Mouse (Mus musculus): Measurements from ENCODE around the gene Nptn. TPM values are rescaled to one million over a fixed set of nuclear protein-coding genes. Genes with fewer than 3 reads are reported as not detected.

Nptn gene
- total and polyA plus RNA-seq, 3 experiments, result 118 to 162 (median 121) TPM

DNA sequence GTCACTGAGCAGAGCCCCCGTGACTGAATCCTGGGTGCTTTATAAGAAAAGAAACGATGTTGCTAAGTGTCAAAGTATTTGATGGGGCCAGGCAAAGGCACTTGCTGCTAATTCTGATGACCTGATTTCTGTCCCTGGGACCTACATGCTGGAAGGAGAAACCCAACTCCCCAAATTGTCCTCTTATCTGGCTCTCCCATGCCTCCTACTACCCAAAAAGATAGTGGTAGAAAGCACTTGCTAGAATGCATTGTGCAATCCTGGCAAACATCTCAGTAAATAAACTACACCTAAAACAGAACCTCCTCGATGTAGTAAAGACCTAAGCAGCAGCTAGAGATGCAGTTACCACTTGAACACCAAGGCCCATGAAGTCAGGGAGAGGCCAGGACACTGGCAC is 80.8 kb downstream of the Nptn start:
- TF ChIP-seq GATA2 (IDR thresholded peaks at IDR 0.05; ENCODE audit: borderline replicate concordance, low read depth, low read length), result no peak
- 0 out of 2 replicates have a peak, but pooled peaks have one; percentile 7 for TF ChIP-seq TAL1 (conservative IDR thresholded peaks at IDR 0.05; ENCODE audit: low read depth, low read length)
- H3K27me3 ChIP-seq (ENCODE audit: insufficient read depth, low read length), result no peaks in the 10 kb centered on the region
- no peak for ATAC-seq (ENCODE audit: extremely low read depth, insufficient number of reproducible peaks, low FRiP score, poor library complexity, severe bottlenecking)
- no peak for DNase-seq (ENCODE audit: low spot score)
- H3K9me3 ChIP-seq (replicated peaks), result no peaks in the 10 kb centered on the region
- H3K36me3 ChIP-seq (replicated peaks), result peaks cover 80% of the 10 kb centered on the region
- no peak overlapping the region for H3K4me3 ChIP-seq (ENCODE audit: low read depth, low read length)
- H3K4me1 ChIP-seq (ENCODE audit: insufficient read depth, low read depth, low read length), result peaks cover 48% of the 10 kb centered on the region

DNA sequence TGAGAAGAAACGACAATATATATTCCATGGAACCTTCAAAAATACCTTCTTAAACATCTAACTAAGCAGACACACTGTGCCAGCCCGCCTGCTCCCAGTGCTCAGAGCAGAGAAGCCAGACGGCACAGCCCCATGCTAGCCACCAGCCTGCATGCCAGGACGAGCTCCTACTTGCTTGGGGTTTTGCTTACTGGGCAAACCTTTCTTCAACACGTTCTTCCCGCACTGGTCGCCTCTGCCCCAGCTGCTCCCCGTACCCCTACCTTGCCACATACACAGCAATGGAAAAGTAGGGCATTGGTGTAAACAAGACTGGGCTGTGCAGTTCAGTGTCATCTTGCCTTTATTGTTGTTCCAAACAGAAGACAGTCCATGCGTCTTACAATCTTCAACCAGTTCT is 83.5 kb downstream of the Nptn start:
- no peaks in the 10 kb centered on the region for H3K27me3 ChIP-seq (ENCODE audit: insufficient read depth, low read length)
- no peak for TF ChIP-seq GATA2 (IDR thresholded peaks at IDR 0.05; ENCODE audit: borderline replicate concordance, low read depth, low read length)
- H3K36me3 ChIP-seq (replicated peaks), result peaks cover 70% of the 10 kb centered on the region
- H3K9me3 ChIP-seq (replicated peaks), result no peaks in the 10 kb centered on the region
- DNase-seq (ENCODE audit: low spot score), result no peak
- no peak overlapping the region for H3K4me3 ChIP-seq (ENCODE audit: low read depth, low read length)
- no peak for ATAC-seq (ENCODE audit: extremely low read depth, insufficient number of reproducible peaks, low FRiP score, poor library complexity, severe bottlenecking)
- H3K4me1 ChIP-seq (ENCODE audit: insufficient read depth, low read depth, low read length), result peaks cover 22% of the 10 kb centered on the region

DNA sequence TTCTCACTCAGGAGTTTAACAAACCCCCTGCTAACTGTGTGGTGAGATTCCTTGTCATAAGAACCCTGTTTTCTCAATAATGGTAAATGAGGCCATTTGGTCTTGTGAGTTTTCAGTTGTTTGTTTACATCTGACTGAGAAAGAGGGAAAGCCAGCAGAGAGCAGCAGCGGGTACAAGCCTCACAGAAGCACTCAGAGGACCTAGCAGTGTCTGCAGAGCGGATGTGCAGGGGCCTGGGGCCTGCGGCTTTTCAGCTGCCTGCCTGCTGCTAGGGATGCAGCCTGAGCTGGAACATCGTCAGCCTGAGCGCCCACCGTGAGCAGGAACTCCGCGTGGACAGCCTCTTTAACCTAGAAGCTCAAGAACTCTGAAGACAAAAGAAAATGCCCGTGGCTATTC is 84.2 kb downstream of the Nptn start:
- ATAC-seq (ENCODE audit: extremely low read depth, insufficient number of reproducible peaks, low FRiP score, poor library complexity, severe bottlenecking), result no peak
- Histone ChIP-seq H3K9me3 (replicated peaks) (no peaks in the 10 kb centered on the region), H3K4me3 (ENCODE audit: low read depth, low read length) (no peak overlapping the region), H3K36me3 (replicated peaks) (peaks cover 63% of the 10 kb centered on the region), H3K27me3 (ENCODE audit: insufficient read depth, low read length) (no peaks in the 10 kb centered on the region), H3K4me1 (ENCODE audit: insufficient read depth, low read depth, low read length) (peaks cover 16% of the 10 kb centered on the region)
- DNase-seq (ENCODE audit: low spot score), result no peak
- TF ChIP-seq POLR2AphosphoS5 (IDR thresholded peaks at IDR 0.05; ENCODE audit: insufficient replicate concordance, low read depth, low read length) (no peak), CTCF (IDR thresholded peaks at IDR 0.05; ENCODE audit: low read depth, low read length) (no peak), GATA2 (IDR thresholded peaks at IDR 0.05; ENCODE audit: borderline replicate concordance, low read depth, low read length) (no peak), GATA1 (IDR thresholded peaks at IDR 0.05; ENCODE audit: borderline replicate concordance, low read length) (no peak), TAL1 (conservative IDR thresholded peaks at IDR 0.05; ENCODE audit: low read depth, low read length) (no peak)

DNA sequence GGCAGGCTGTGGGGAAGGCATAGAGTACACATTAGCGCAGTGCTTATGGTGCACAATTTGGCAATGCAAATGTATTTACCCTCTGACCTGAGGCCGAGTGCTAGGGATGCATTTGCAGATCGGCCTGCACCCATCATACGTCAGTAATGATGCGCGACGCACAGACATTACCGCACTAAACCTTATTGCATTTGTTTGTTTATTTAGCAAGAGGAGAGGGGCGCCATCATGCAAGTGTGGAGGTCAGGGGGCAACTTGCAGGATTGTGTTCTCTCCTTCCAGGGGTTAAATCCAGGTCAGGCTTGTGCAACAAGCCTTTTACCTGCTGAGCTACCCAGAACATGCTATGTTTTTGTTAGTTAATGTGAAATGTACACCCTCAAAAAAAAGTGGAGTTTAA is 85.2 kb downstream of the Nptn start:
- Histone ChIP-seq H3K27me3 (ENCODE audit: insufficient read depth, low read length) (no peaks in the 10 kb centered on the region), H3K36me3 (replicated peaks) (peaks cover 53% of the 10 kb centered on the region), H3K4me3 (ENCODE audit: low read depth, low read length) (no peak overlapping the region), H3K4me1 (ENCODE audit: insufficient read depth, low read depth, low read length) (peaks cover 11% of the 10 kb centered on the region), H3K9me3 (replicated peaks) (no peaks in the 10 kb centered on the region)
- TF ChIP-seq GATA1 (IDR thresholded peaks at IDR 0.05; ENCODE audit: borderline replicate concordance, low read length) (no peak), TAL1 (conservative IDR thresholded peaks at IDR 0.05; ENCODE audit: low read depth, low read length) (no peak), POLR2AphosphoS5 (IDR thresholded peaks at IDR 0.05; ENCODE audit: insufficient replicate concordance, low read depth, low read length) (no peak)
- DNase-seq (ENCODE audit: low spot score), result no peak
- no peak for ATAC-seq (ENCODE audit: extremely low read depth, insufficient number of reproducible peaks, low FRiP score, poor library complexity, severe bottlenecking)

DNA sequence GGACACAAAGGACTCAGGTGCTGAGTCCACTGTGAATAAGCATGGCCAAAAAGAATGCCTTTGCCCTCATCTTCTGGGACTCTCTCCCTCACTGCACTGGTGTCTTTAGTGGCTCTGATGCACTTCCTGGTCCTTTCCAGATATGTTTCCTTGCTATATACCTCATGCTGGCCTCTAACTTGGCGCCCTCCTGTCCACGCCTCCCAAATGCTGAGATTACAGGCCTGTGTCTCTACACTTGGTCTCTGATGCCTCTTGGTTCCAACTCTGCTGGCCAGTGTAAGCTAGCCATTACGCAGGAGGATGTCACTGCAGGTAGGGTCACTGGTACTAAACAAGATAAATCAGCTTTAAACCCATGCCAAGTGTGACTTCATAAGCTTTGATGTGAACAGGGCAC is 86.1 kb downstream of the Nptn start:
- peaks cover 3% of the 10 kb centered on the region; the same call in 1 of the 2 replicates for H3K27me3 ChIP-seq (ENCODE audit: insufficient read depth, low read length)
- no peak for ATAC-seq (ENCODE audit: extremely low read depth, insufficient number of reproducible peaks, low FRiP score, poor library complexity, severe bottlenecking)
- no peak overlapping the region for H3K4me3 ChIP-seq (ENCODE audit: low read depth, low read length)
- peaks cover 6% of the 10 kb centered on the region for H3K4me1 ChIP-seq (ENCODE audit: insufficient read depth, low read depth, low read length)
- no peak for TF ChIP-seq POLR2AphosphoS5 (IDR thresholded peaks at IDR 0.05; ENCODE audit: insufficient replicate concordance, low read depth, low read length)
- TF ChIP-seq TAL1 (conservative IDR thresholded peaks at IDR 0.05; ENCODE audit: low read depth, low read length), result no peak
- no peak for TF ChIP-seq GATA2 (IDR thresholded peaks at IDR 0.05; ENCODE audit: borderline replicate concordance, low read depth, low read length)
- no peak for TF ChIP-seq CTCF (IDR thresholded peaks at IDR 0.05; ENCODE audit: low read depth, low read length)
- no peak for TF ChIP-seq GATA1 (IDR thresholded peaks at IDR 0.05; ENCODE audit: borderline replicate concordance, low read length)
- no peaks in the 10 kb centered on the region for H3K9me3 ChIP-seq (replicated peaks)
- peaks cover 44% of the 10 kb centered on the region for H3K36me3 ChIP-seq (replicated peaks)
- DNase-seq (ENCODE audit: low spot score), result no peak

DNA sequence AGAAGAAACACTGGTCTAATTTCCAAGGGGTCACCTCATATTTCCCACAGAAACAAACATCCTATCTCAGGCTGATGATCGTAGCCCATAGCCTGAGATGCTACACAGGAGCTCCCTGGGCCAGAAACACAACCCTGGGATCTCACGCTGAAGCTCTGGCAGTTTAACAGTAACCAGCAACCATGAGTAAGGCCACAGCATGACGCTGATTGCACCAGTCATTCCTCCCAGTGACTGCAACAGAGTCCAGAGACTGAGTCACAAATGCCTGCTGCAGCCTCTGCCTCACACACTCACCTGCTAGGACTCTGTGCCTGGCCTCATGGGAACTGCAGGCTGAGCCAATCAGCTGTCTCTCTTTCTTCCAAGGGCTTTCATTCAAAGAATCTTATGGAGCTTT is 87.0 kb downstream of the Nptn start:
- no peak for TF ChIP-seq GATA2 (IDR thresholded peaks at IDR 0.05; ENCODE audit: borderline replicate concordance, low read depth, low read length)
- TF ChIP-seq CTCF (IDR thresholded peaks at IDR 0.05; ENCODE audit: low read depth, low read length), result no peak
- TF ChIP-seq POLR2AphosphoS5 (IDR thresholded peaks at IDR 0.05; ENCODE audit: insufficient replicate concordance, low read depth, low read length), result no peak
- TF ChIP-seq GATA1 (IDR thresholded peaks at IDR 0.05; ENCODE audit: borderline replicate concordance, low read length), result no peak
- no peak for TF ChIP-seq TAL1 (conservative IDR thresholded peaks at IDR 0.05; ENCODE audit: low read depth, low read length)
- H3K36me3 ChIP-seq (replicated peaks), result peaks cover 38% of the 10 kb centered on the region
- peaks cover 6% of the 10 kb centered on the region; the same call in 1 of the 2 replicates for H3K27me3 ChIP-seq (ENCODE audit: insufficient read depth, low read length)
- H3K4me3 ChIP-seq (ENCODE audit: low read depth, low read length), result no peak overlapping the region
- no peaks in the 10 kb centered on the region for H3K9me3 ChIP-seq (replicated peaks)
- DNase-seq (ENCODE audit: low spot score) (no peak), ATAC-seq (ENCODE audit: extremely low read depth, insufficient number of reproducible peaks, low FRiP score, poor library complexity, severe bottlenecking) (no peak)
- H3K4me1 ChIP-seq (ENCODE audit: insufficient read depth, low read depth, low read length), result peaks cover 5% of the 10 kb centered on the region

DNA sequence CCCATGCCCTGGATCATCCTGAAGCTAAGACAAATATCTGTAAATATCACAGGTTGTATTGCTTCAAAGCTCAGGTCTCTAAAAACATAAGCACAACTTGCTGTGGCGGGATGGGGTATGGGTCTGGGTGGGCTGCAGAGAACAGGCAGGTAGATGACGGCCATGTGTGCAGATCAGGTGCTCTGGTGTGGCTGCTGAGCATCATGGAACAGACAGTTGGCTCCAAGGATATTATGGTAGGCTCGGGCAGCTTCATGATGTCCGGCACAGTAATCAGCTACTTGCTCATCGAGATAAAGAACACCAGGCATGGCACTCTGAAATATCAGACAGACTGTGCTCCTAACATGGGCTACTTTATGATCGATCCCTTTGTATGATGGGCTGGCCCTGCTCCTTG is 87.8 kb downstream of the Nptn start:
- peaks cover 5% of the 10 kb centered on the region for H3K4me1 ChIP-seq (ENCODE audit: insufficient read depth, low read depth, low read length)
- peaks cover 12% of the 10 kb centered on the region for H3K27me3 ChIP-seq (ENCODE audit: insufficient read depth, low read length)
- no peak for TF ChIP-seq CTCF (IDR thresholded peaks at IDR 0.05; ENCODE audit: low read depth, low read length)
- TF ChIP-seq TAL1 (conservative IDR thresholded peaks at IDR 0.05; ENCODE audit: low read depth, low read length), result no peak
- no peak for TF ChIP-seq GATA2 (IDR thresholded peaks at IDR 0.05; ENCODE audit: borderline replicate concordance, low read depth, low read length)
- H3K36me3 ChIP-seq (replicated peaks), result peaks cover 31% of the 10 kb centered on the region
- no peak for ATAC-seq (ENCODE audit: extremely low read depth, insufficient number of reproducible peaks, low FRiP score, poor library complexity, severe bottlenecking)
- H3K9me3 ChIP-seq (replicated peaks), result no peaks in the 10 kb centered on the region
- H3K4me3 ChIP-seq (ENCODE audit: low read depth, low read length), result no peak overlapping the region
- DNase-seq (ENCODE audit: low spot score), result no peak
